Mouse (Mus musculus): Measurements from ENCODE around the gene Phf5a. TPM values are rescaled to one million over a fixed set of nuclear protein-coding genes. Genes with fewer than 3 reads are reported as not detected.

The Phf5a gene
- polyA plus RNA-seq, 2 experiments, result 72.6 to 120 TPM

DNA sequence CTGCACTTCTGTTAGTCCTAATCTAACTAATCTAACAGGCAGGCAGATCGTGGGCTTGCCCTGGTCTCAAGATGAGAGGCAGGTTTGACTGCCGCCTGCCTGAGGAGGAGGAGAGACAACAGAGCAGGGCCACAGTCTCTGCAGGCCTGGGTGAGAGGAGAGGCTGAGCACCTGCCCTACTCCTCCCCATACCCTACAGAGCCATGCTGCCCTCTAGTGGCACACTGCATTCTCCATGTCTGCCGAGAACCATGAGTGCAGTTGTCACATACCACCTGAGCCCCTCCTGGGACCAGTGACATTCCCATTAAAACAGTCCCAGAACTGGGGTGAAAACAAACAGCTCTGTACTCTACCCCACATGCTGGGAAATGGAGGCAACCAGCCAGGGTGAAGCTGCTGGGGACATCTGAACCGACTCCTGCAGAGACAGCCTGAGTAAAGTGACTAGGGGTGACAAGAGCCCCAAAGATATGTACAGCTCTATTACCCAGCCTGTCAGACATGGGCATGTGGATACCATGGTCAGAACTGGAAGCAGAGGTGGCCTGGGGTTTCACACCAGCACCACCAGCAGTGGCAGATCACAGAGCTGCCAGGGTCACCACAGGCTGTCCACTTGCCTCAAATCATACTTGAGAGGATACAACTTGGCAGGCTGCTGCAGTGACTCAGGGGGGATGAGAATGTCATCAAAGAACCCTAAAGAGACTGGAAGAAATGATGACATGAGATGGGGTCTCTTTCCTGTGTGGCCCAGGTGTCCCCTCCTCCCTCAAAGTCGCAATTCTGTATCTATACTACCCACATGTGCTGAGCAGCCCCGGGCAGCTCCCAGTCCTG is 46.1 kb upstream of the Phf5a start:
- TF ChIP-seq CTCF (IDR thresholded peaks at IDR 0.05; ENCODE audit: low read depth) (peak; percentile 98), EP300 (IDR thresholded peaks at IDR 0.05; ENCODE audit: low read depth) (no peak)
- DNase-seq (ENCODE audit: low read depth in 3 of 3, low spot score in 3 of 3) (peak in 2 of 3 experiments; percentile 47 to 56), ATAC-seq (ENCODE audit: insufficient read depth) (peak; percentile 54)
- Histone ChIP-seq H3K4me1 (replicated peaks; ENCODE audit: control insufficient read depth in 2 of 2, insufficient read depth in 2 of 2, low read length in 1 of 2) (peaks cover 5 to 14% of the 10 kb centered on the region in 2 experiments; a peak in 3 of 4 replicates), H3K27ac (no peak overlapping the region), H3K36me3 (replicated peaks; ENCODE audit: control insufficient read depth, insufficient read depth, low read depth) (peaks cover 32% of the 10 kb centered on the region), H3K27me3 (ENCODE audit: control insufficient read depth, insufficient read depth, low read length) (no peaks in the 10 kb centered on the region), H3K9me3 (ENCODE audit: control insufficient read depth, low read length) (no peaks in the 10 kb centered on the region), H3K9ac (replicated peaks) (no peak overlapping the region), H3K4me2 (ENCODE audit: low read depth) (no peak overlapping the region), H3K4me3 (ENCODE audit: insufficient read depth in 1 of 2, low read depth in 2 of 2, low read length in 2 of 2) (no peak overlapping the region)
- 41% methylated on average over 6 of the region's 6 CpGs for WGBS (ENCODE audit: insufficient replicate concordance)

DNA sequence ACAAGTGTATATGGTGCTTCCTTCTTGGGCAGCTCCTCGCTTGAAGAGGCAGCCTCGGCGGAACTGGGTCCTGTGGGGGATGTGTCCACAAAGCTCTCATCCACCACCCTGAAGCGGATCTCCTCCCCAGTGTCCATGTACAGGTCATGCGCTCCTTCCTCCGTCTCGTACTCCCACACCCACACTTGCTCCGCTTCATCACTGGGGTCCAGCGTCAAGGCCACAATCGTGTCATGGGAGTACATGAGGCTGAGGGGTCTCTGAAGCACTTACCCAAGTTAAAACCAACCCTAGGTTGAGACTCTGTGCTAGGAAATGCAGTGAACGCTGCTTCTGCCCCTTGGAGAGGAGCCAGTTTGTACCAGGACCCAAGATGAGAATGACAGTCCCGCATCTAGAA is 45.5 kb upstream of the Phf5a start:
- no peak overlapping the region for H3K27ac ChIP-seq
- ATAC-seq (ENCODE audit: insufficient read depth), result no peak
- 83% methylated on average over 12 of the region's 12 CpGs for WGBS (ENCODE audit: insufficient replicate concordance)
- no peak overlapping the region for H3K4me2 ChIP-seq (ENCODE audit: low read depth)
- peaks cover 32% of the 10 kb centered on the region for H3K36me3 ChIP-seq (replicated peaks; ENCODE audit: control insufficient read depth, insufficient read depth, low read depth)
- no peak for TF ChIP-seq CTCF (IDR thresholded peaks at IDR 0.05; ENCODE audit: low read depth)
- TF ChIP-seq EP300 (IDR thresholded peaks at IDR 0.05; ENCODE audit: low read depth), result no peak
- DNase-seq (ENCODE audit: low read depth in 3 of 3, low spot score in 3 of 3), result no peak
- peaks cover 5 to 14% of the 10 kb centered on the region in 2 experiments; a peak in 3 of 4 replicates for H3K4me1 ChIP-seq (replicated peaks; ENCODE audit: control insufficient read depth in 2 of 2, insufficient read depth in 2 of 2, low read length in 1 of 2)
- H3K9me3 ChIP-seq (ENCODE audit: control insufficient read depth, low read length), result no peaks in the 10 kb centered on the region
- H3K4me3 ChIP-seq (ENCODE audit: insufficient read depth in 1 of 2, low read depth in 2 of 2, low read length in 2 of 2), result no peak overlapping the region
- H3K9ac ChIP-seq (replicated peaks), result no peak overlapping the region
- no peaks in the 10 kb centered on the region for H3K27me3 ChIP-seq (ENCODE audit: control insufficient read depth, insufficient read depth, low read length)

DNA sequence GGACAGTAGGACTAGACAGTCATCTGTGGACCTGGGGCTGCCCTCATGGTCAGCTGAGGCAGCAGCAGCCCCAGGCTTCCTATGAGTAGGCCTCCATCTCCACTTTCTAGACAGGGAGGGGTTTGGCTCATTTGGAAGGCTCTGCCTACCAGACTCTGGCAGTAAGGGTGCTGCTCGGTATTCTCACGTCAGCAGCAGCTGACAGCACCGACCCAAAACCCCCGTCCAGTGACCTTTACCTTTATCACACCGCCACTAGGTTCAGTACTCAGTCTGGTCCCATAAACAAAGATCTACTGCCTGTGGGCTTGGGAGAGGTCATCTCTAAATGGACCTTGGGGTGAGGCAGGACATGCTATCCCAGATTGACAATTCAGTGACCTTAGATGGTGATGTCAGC is 44.0 kb upstream of the Phf5a start:
- H3K9me3 ChIP-seq (ENCODE audit: control insufficient read depth, low read length), result no peaks in the 10 kb centered on the region
- DNase-seq (ENCODE audit: low read depth in 3 of 3, low spot score in 3 of 3), result no peak
- H3K27ac ChIP-seq, result no peak overlapping the region
- no peak overlapping the region for H3K4me2 ChIP-seq (ENCODE audit: low read depth)
- H3K4me3 ChIP-seq (ENCODE audit: insufficient read depth in 1 of 2, low read depth in 2 of 2, low read length in 2 of 2), result no peak overlapping the region
- H3K27me3 ChIP-seq (ENCODE audit: control insufficient read depth, insufficient read depth, low read length), result no peaks in the 10 kb centered on the region
- H3K36me3 ChIP-seq (replicated peaks; ENCODE audit: control insufficient read depth, insufficient read depth, low read depth), result peaks cover 45% of the 10 kb centered on the region
- H3K4me1 ChIP-seq (replicated peaks; ENCODE audit: control insufficient read depth in 2 of 2, insufficient read depth in 2 of 2, low read length in 1 of 2), result peaks cover 5 to 14% of the 10 kb centered on the region in 2 experiments; a peak in 3 of 4 replicates
- 69% methylated on average over 5 of the region's 5 CpGs for WGBS (ENCODE audit: insufficient replicate concordance)
- TF ChIP-seq EP300 (IDR thresholded peaks at IDR 0.05; ENCODE audit: low read depth) (no peak), CTCF (IDR thresholded peaks at IDR 0.05; ENCODE audit: low read depth) (no peak)
- H3K9ac ChIP-seq (replicated peaks), result no peak overlapping the region
- ATAC-seq (ENCODE audit: insufficient read depth), result no peak

DNA sequence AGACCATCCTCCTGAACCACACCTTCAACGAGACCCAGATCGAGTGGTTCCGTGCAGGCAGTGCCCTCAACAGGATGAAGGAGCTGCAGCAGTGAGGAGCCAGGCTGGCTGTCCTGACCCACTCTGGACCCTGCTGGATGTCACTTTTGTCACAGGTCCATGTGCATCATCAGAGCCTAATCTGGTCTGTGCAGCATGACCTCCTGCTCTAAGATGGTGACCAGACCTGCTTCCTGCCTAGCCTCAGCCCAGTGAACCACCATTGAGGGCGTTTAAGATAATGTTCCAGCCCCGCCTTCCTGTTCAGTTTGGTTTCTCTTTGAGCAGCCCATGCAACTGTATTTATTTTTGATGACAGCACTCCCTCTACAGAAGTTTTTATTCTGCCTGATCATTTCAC is 43.0 kb upstream of the Phf5a start:
- peak in 1 of 3 experiments; percentile 20 for DNase-seq (ENCODE audit: low read depth in 3 of 3, low spot score in 3 of 3)
- H3K4me2 ChIP-seq (ENCODE audit: low read depth), result no peak overlapping the region

DNA sequence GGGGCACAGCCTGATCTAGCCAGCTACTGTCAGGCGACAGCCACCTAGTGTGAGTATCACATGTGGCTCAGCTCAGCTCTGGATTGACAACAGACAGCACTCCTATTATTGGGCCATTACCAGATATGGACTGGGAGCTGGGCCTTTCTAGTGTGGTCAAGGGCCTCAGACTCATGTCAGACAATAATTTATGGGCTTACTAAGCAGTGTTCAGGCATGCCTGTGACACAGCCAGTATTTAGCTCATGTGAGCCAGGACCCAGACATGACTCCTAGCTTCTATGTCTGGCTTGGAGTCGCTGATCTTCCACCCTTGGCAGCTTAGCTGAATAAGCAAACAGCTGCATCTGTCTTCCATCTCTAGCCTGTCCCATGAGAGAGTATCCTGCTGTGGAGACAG is 40.8 kb upstream of the Phf5a start:
- H3K27ac ChIP-seq, result no peak overlapping the region
- 78% methylated on average over 2 of the region's 2 CpGs for WGBS (ENCODE audit: insufficient replicate concordance)
- H3K36me3 ChIP-seq (replicated peaks; ENCODE audit: control insufficient read depth, insufficient read depth, low read depth), result peaks cover 65% of the 10 kb centered on the region
- peaks cover 5 to 14% of the 10 kb centered on the region in 2 experiments; a peak in 3 of 4 replicates for H3K4me1 ChIP-seq (replicated peaks; ENCODE audit: control insufficient read depth in 2 of 2, insufficient read depth in 2 of 2, low read length in 1 of 2)
- no peaks in the 10 kb centered on the region for H3K27me3 ChIP-seq (ENCODE audit: control insufficient read depth, insufficient read depth, low read length)
- DNase-seq (ENCODE audit: low read depth in 3 of 3, low spot score in 3 of 3) (no peak), ATAC-seq (ENCODE audit: insufficient read depth) (no peak)
- no peak overlapping the region for H3K4me3 ChIP-seq (ENCODE audit: insufficient read depth in 1 of 2, low read depth in 2 of 2, low read length in 2 of 2)
- H3K9me3 ChIP-seq (ENCODE audit: control insufficient read depth, low read length), result no peaks in the 10 kb centered on the region
- no peak overlapping the region for H3K9ac ChIP-seq (replicated peaks)
- TF ChIP-seq CTCF (IDR thresholded peaks at IDR 0.05; ENCODE audit: low read depth), result no peak
- TF ChIP-seq EP300 (IDR thresholded peaks at IDR 0.05; ENCODE audit: low read depth), result no peak
- H3K4me2 ChIP-seq (ENCODE audit: low read depth), result no peak overlapping the region

More for the DNA sequence above, 43.0 kb upstream of the Phf5a start:
- Histone ChIP-seq H3K9ac (replicated peaks) (no peak overlapping the region), H3K27ac (peak overlapping the region; percentile 23; the same call in 1 of the 2 replicates), H3K36me3 (replicated peaks; ENCODE audit: control insufficient read depth, insufficient read depth, low read depth) (peaks cover 54% of the 10 kb centered on the region), H3K4me3 (ENCODE audit: insufficient read depth in 1 of 2, low read depth in 2 of 2, low read length in 2 of 2) (no peak overlapping the region), H3K9me3 (ENCODE audit: control insufficient read depth, low read length) (no peaks in the 10 kb centered on the region), H3K27me3 (ENCODE audit: control insufficient read depth, insufficient read depth, low read length) (no peaks in the 10 kb centered on the region), H3K4me1 (replicated peaks; ENCODE audit: control insufficient read depth in 2 of 2, insufficient read depth in 2 of 2, low read length in 1 of 2) (peaks cover 5 to 14% of the 10 kb centered on the region in 2 experiments; a peak in 3 of 4 replicates)
- 39% methylated on average over 5 of the region's 5 CpGs for WGBS (ENCODE audit: insufficient replicate concordance)
- TF ChIP-seq EP300 (IDR thresholded peaks at IDR 0.05; ENCODE audit: low read depth) (0 out of 2 replicates have a peak, but pooled peaks have one; percentile 15), CTCF (IDR thresholded peaks at IDR 0.05; ENCODE audit: low read depth) (no peak)
- peak; percentile 58 for ATAC-seq (ENCODE audit: insufficient read depth)
